Mouse (Mus musculus) neutrophil, adult 65 days (primary cell): ENCODE data around the gene Serpinb3b. TPM values are rescaled to one million over a fixed set of nuclear protein-coding genes. Genes with fewer than 3 reads are reported as not detected.

Experiments used
- total RNA-seq: library from RNA; stranded (reverse); gene quantifications from 2 replicates; pipeline ENCODE4 v1.2.4, GENCODE M21; 2023

Serpinb3b gene
- not detected in 2 replicates for total RNA-seq

GRCm38 (mm10) chr1:107278261-107278660 is at the start of gene Serpinb3b, which contains the start of gene Serpinb3c:
Gene Serpinb3b, minus strand, starts transcription at chr1:107278361.
Gene Serpinb3c, minus strand, starts transcription at chr1:107278371.

Other genes with a start within 250 kb of the Serpinb3b start
- gene Serpinb3a, start 226.1 kb downstream of the Serpinb3b start, total RNA-seq = not detected in 2 replicates
- not detected in 2 replicates for gene Serpinb3d, start 194.9 kb downstream of the Serpinb3b start, total RNA-seq
- gene Serpinb3c, start within 50 bp of the Serpinb3b start, total RNA-seq = not detected in 2 replicates
- not detected in 2 replicates for gene Serpinb11, start 82.8 kb upstream of the Serpinb3b start, total RNA-seq
- gene Serpinb7, start 121.3 kb upstream of the Serpinb3b start, total RNA-seq = not detected in 2 replicates
- 7.0 and 9.0 TPM in 2 replicates for gene Serpinb2, start 233.1 kb upstream of the Serpinb3b start, total RNA-seq